Mouse (Mus musculus) layer of hippocampus, postnatal 10 days (tissue): ENCODE measurements at regions not wholly inside any gene's neighbourhood (a gene's known extent, or its start where the extent isn't known, plus 50 kb on each side); places are given as distances from the start of the nearest gene placed in this dataset.

ENCODE experiments used
- DNase-seq, 2 experiments: peaks; one replicate each; pipeline ENCODE4 v3.0.0; 2021; ENCODE audit warnings: low spot score in 2 of 2

DNA sequence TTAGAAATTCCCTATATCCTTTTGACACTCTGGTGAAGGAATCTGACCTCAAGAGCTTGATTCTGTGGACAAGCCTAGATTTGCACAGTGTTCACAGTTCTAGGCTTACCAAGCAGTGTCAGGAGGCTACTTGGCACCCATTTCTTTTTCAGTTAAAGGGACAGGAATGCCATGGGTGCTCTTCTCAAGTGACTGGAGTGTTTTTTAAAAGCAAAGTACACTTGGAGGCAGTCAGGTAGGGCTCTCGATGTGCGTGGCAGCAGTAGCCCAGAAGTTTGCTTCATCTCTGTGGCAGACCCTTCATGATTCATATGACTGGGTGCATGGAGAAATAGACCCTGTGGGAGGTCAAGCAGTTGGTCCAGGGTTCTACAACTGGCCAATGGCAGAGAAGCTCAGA lies 310.4 kb upstream of the Id2 start:
- no peak for DNase-seq

- DNase-seq, result no peak
Measured at GRCm38 (mm10) chr12:25400326-25400725, 303.4 kb upstream of the Id2 start.

- no peak for DNase-seq
Measured at GRCm38 (mm10) chr12:25398726-25399125, 301.8 kb upstream of the Id2 start.

GRCm38 (mm10) chr12:25394326-25394725 lies 297.4 kb upstream of the Id2 start:
- DNase-seq, result no peak

GRCm38 (mm10) chr12:25393501-25393900 lies 296.6 kb upstream of the Id2 start:
- no peak for DNase-seq

DNA sequence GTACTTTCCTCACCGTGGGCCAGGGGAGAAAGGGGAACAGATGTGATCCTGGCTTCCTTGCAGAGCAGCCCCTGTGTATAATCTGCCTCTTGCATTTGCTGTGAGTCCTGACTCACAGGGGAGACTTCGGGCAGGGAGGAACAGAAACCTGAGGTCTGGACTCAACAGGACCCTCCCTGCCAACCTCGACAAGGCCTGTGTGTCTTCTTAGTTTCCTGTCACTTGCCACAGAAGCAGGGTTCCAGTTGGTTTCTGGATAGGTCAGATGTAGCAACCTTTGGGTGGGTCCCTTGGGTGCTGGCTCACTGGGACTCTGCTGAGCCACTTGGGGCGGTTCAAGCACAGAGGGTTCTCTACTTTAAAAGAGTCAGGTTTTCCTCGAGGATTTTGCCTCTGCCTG lies 292.3 kb upstream of the Id2 start:
- no peak for DNase-seq

DNA sequence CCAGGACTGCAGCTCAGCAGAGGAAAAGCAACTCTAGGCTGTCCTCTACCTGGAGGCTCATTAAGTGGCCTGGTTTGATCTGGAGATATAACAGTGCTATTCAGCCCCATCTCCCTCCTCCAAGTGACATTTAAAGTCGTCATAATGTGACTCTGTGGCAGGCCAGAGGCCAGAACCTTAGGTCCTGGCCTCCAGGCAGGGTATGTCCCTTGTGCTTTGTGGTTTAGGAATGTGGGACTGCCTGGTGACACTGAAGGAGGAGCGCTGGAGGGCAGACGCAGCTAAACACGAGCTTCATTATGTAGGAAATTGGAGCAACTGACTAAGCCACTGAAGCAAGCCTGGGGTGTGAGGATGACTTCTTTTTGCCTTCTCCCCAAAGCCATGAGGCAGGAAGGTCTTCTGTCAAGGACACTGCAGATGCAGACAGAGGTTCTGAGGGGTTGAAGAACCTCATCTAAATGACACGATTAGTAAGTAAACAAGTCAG lies 290.9 kb upstream of the Id2 start:
- no peak for DNase-seq

DNA sequence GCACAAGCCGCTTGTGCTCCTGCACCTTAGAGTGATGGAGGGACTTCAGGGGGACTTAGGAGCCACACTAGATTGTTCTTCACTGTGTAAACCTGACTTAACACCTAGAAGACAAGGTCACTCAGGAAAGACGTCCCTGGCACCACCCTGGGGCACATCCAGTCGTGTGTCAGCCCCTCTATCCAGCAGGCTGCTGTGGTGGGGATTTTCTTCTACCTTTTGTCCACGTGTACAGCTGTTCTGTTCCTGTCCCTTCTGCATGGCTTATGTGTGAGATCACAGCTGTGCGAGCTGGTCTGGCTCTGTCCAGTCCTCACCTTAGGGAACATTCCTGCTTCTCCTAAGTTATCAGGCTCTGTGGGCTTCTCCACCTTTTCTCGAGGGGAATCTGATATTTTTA lies 286.0 kb upstream of the Id2 start:
- no peak for DNase-seq

DNA sequence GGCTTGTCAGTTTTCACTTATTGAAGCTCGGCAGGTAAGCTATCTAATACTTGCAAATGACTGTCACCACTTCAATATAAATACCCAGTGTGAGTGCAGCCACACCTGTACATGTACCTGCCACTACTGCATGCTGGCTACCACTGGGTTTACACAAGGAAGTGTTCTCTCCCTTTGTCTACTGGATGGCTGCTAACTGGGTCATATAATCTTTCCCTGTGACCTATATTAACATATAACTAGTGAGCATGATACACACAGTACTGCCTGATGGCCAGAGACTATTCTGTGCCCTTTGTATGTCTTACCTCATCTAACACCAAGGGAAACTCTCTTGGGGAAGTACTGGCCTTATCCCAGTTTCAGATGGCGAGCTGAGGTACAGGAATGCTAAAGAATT lies 285.5 kb upstream of the Id2 start:
- no peak for DNase-seq

GRCm38 (mm10) chr12:25381619-25382018 lies 284.7 kb upstream of the Id2 start:
- DNase-seq, result no peak

DNA sequence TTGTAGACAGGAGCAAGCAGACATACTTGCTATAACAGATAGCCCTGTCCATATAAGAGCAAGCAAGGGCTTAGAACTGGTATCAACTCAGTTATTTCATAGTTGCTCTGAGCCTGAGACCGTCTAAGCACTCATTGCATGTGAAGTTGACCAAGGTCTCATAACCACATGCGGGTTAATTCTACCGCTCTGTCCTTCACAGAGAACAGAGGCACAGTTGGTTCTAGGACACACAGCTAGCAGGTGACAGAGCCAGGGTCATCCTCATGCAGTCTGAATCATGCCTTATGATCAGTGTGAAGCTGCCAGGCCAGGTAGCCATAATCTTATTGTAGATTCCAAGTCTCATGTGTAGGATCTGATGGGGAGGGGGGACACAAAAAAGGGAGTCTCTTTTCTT lies 283.1 kb upstream of the Id2 start:
- DNase-seq, result no peak

DNA sequence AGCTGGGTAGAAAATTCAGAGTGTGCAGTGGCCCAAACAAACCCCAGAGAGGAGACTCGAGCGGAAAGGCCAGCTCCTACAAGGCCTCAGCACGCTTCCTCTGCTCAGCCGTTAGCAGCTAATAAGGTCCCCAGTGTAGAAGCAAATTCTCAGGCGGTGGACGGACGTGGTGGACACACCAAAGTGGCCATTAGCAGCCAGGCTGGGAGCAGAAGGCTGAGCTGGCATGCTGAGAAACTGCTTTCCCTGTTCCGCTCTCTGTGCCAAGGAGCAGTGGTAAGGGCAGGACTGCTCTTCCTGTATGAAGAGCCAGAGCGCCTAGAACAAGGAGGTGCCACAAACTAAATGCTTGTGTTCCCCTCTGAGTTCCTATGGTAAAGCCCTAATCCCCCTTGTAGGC lies 282.1 kb upstream of the Id2 start:
- DNase-seq, result peak in 1 of 2 experiments; percentile 23

GRCm38 (mm10) chr12:25378036-25378645 lies 281.2 kb upstream of the Id2 start:
- no peak for DNase-seq

DNA sequence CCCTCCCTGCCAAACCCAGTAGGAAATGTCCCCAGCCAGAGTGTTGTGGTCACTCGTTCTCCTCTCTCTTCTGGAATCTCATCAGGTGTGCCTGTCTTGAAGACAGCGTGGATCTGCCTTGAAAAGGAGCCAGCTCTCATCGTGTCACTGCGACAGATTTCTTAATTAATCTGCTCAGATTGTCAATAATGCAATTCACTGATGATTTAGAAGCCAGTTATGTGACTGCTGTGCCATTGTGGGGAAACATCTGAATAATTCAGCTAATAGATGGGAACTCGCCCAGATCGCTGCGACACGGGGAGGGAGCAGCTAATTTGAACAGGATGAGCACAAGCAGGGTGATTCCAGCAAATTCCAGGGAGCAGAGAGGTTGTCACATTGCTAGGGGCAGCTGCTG lies 279.5 kb upstream of the Id2 start:
- peak; percentile 50 to 55 for DNase-seq

DNA sequence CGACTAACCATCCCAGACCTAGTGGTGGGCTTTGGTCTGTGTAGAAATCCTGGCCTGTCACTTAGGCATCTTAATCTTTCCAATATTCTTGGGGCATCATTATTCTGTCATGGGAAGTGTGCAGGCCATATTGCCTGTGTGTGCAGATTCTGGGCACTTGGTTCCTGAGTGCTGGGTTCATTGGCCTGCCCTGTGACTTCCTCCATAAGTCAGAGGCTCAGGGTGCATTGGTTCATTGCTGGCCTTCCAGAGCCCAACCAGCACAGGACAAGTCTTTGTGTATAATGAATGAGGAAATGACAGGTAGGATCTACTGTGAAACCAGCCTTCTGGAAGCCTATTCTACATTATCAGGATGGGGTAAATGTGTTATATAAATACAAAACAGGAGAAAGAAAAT lies 270.6 kb upstream of the Id2 start:
- no peak for DNase-seq

DNA sequence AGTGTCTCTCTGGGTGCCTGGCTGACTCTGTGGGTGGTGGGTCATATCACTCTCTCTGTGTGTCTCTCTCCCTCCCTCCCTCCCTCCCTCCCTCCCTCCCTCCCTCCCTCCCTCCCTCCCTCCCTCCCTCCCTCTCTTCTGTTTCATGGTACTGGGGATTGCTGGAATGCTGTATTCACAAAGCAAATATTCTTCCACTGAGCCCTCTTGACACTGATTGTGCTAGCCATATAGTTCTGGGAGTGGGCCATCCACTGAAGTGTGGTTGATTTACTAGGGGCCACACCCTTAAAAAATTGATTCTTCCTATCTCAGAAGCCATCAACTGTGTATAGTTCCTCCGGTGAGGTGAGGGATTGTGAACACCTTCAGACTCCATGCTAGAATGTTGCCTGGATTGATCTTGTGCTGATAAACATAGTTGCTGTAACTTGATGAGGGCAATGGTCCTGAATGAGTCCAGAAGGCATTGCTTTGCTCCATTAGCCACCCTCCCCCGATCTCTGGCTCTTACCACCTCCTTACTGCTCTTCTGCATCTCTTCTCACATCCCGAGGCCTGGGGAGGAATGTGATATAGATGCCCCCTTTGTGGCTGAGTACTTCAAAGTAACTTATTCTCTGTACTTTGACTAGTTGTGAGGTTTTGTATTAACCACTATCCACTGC lies 268.8 kb upstream of the Id2 start:
- no peak for DNase-seq

- DNase-seq, result no peak
Measured at GRCm38 (mm10) chr12:25364966-25365568, 268.1 kb upstream of the Id2 start.

- no peak for DNase-seq
Measured at GRCm38 (mm10) chr12:25363839-25364238, 266.9 kb upstream of the Id2 start.

DNA sequence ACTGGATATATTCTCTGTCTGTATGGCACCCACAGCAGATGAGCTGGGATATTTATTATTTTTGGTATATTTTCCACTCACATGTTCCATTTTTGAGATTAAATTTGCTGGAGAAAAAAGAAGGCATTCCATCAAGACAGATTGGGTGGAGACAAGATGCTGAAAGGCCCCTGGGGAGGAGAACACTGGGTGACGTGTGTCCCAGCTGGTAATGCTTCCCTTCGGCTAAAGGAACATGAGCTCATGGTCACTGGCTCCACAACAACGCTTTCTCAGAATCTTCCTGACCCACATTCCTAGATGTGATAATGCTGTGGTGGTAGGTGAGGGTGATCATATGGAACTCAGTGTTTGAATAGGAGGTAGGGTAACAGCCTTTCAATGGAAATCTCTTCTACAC lies 266.4 kb upstream of the Id2 start:
- no peak for DNase-seq

DNA sequence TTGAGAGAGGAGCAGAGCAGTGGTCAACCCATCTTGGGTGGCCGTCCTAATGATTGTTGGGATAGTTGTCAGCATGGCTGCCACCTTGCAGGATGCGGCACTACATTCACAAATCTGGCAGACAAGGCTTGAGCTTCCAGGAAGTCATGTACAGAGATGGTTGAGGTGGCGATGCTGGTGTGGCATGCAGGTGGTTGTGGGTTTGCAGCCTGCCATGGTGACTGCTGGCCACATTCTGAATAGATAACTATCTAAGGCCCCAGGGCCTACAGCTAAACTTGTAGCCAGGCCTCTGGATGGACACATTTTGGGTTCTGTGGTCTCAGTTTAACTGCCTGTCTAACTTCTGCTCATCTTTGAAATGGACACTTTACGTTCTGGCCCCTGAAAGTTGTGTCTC lies 265.8 kb upstream of the Id2 start:
- DNase-seq, result no peak

GRCm38 (mm10) chr12:25360726-25361125 lies 263.8 kb upstream of the Id2 start:
- no peak for DNase-seq

DNA sequence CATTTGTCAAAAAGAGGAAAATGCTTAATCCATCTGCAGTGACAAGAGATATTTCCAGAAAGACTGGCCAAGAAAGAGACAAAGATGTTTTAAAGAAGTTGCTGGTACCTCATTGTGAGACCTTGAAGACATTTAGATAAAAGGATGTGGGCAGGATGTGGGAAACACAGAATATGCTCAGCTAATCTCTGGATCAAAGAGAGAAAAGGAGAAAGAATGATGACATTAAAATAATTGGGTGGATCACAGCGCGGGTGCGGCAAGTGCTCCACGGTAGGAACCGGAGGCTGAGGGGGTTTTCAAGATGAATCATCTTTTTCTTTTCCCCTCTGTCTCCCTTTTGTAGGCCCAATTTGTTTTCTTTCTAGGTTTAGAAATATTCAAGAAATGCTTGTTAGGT lies 263.0 kb upstream of the Id2 start:
- no peak for DNase-seq
